In genomic region chr11:61619356-61619755, GRCm38 (mm10) we compare ENCODE assay signal across 10 mouse cellular contexts. TPM values are rescaled to one million over a fixed set of nuclear protein-coding genes. Genes with fewer than 3 reads are reported as not detected.
DNase-seq lines count a peak whose midpoint lies in the region; ATAC-seq and TF ChIP-seq lines count a peak whose summit lies in the region.
"Had no signal": no experiment of that assay in that cellular context is flagged by ENCODE, and none has a peak within 500 bp of the region (broad histone marks: within the 10 kb centered on the region; RNA-seq: fewer than 3 reads in every experiment).

No protein-coding gene starts in this region.

- H3K4me3 ChIP-seq in testis, adult 2 months (ENCODE audit: control insufficient read depth, low read depth, low read length), result peak overlapping the region; percentile 27; the same call in 1 of the 2 replicates
- H3K4me3 ChIP-seq in liver, embryonic 11.5 days (ENCODE audit: low read depth, low read length), result peak overlapping the region; percentile 39
- peak overlapping the region; percentile 32 for H3K4me3 ChIP-seq in stomach, postnatal 0 days (ENCODE audit: low read depth, low read length)

- ATAC-seq in liver, embryonic 11.5 days (replicated peaks; ENCODE audit: low FRiP score), result no peak
- no peak for ATAC-seq in stomach, postnatal 0 days (ENCODE audit: low FRiP score, low TSS enrichment)

- DNase-seq in heart, adult 11 months, result peak; percentile 69
- no peak for DNase-seq in heart, postnatal 4 days
- DNase-seq in testis, postnatal 10 days (ENCODE audit: low spot score), result no peak
- no peak for DNase-seq in liver, embryonic 11.5 days (ENCODE audit: low spot score)
- DNase-seq in stomach, postnatal 0 days (ENCODE audit: low spot score), result no peak
- DNase-seq in frontal cortex, postnatal 10 days (ENCODE audit: low spot score in 2 of 2), result no peak
- DNase-seq in layer of hippocampus, postnatal 25 days (ENCODE audit: extremely low spot score in 1 of 2, low spot score in 1 of 2), result no peak
- DNase-seq: adrenal gland, adult 8-10 months had no signal

- TF ChIP-seq CTCF in testis, adult 2 months (IDR thresholded peaks at IDR 0.05; ENCODE audit: control insufficient read depth, insufficient read depth, insufficient replicate concordance, low read depth, low read length), result no peak
- TF ChIP-seq CTCF in stomach, postnatal 0 days (IDR thresholded peaks at IDR 0.05; ENCODE audit: low read depth), result no peak

- H3K36me3 ChIP-seq in testis, adult 2 months (ENCODE audit: control insufficient read depth, insufficient read depth, low read length), result no peaks in the 10 kb centered on the region
- no peaks in the 10 kb centered on the region for H3K36me3 ChIP-seq in liver, embryonic 11.5 days (ENCODE audit: control insufficient read depth, insufficient read depth, low read length)
- H3K36me3 ChIP-seq in stomach, postnatal 0 days (ENCODE audit: control insufficient read depth, insufficient read depth, low read length), result no peaks in the 10 kb centered on the region

- H3K9me3 ChIP-seq in liver, embryonic 11.5 days (ENCODE audit: control insufficient read depth, low read length), result no peaks in the 10 kb centered on the region
- H3K9me3 ChIP-seq in stomach, postnatal 0 days (ENCODE audit: control insufficient read depth, low read length), result no peaks in the 10 kb centered on the region

- 19% methylated on average over 6 of the region's 6 CpGs for WGBS in liver, embryonic 11.5 days
- 7% methylated on average over 6 of the region's 6 CpGs for WGBS in stomach, postnatal 0 days

- peak overlapping the region; percentile 63 for H3K4me2 ChIP-seq in liver, embryonic 11.5 days
- peak overlapping the region; percentile 63 for H3K4me2 ChIP-seq in stomach, postnatal 0 days (replicated peaks; ENCODE audit: low read depth)

- no peak for TF ChIP-seq POLR2A in testis, adult 2 months (IDR thresholded peaks at IDR 0.05; ENCODE audit: control insufficient read depth, low read depth, low read length)

- H3K27me3 ChIP-seq in testis, adult 2 months (ENCODE audit: control insufficient read depth, insufficient read depth, low read length), result no peaks in the 10 kb centered on the region
- H3K27me3 ChIP-seq in liver, embryonic 11.5 days (replicated peaks; ENCODE audit: control insufficient read depth, insufficient read depth, low read length), result peaks cover 59% of the 10 kb centered on the region
- H3K27me3 ChIP-seq in stomach, postnatal 0 days (ENCODE audit: control insufficient read depth, insufficient read depth, low read length), result no peaks in the 10 kb centered on the region

- TF ChIP-seq EP300 in stomach, postnatal 0 days (optimal IDR thresholded peaks at IDR 0.05), result no peak

- H3K4me1 ChIP-seq in testis, adult 2 months (ENCODE audit: control insufficient read depth, insufficient read depth, low read length), result peaks cover 28% of the 10 kb centered on the region
- H3K4me1 ChIP-seq in liver, embryonic 11.5 days (replicated peaks; ENCODE audit: control insufficient read depth, insufficient read depth, low read length), result peaks cover 2% of the 10 kb centered on the region; the same call in 1 of the 2 replicates
- no peaks in the 10 kb centered on the region for H3K4me1 ChIP-seq in stomach, postnatal 0 days (replicated peaks; ENCODE audit: control insufficient read depth, insufficient read depth)

- peak overlapping the region; percentile 76 for H3K27ac ChIP-seq in testis, adult 2 months (ENCODE audit: control insufficient read depth, insufficient read depth, low read depth, low read length)
- H3K27ac ChIP-seq in liver, embryonic 11.5 days (ENCODE audit: low read depth, low read length), result no peak overlapping the region
- H3K27ac ChIP-seq in stomach, postnatal 0 days (replicated peaks), result no peak overlapping the region
- H3K27ac ChIP-seq: macrophage had no signal

- no peak overlapping the region for H3K9ac ChIP-seq in liver, embryonic 11.5 days (ENCODE audit: low read depth, low read length)
- H3K9ac ChIP-seq in stomach, postnatal 0 days (ENCODE audit: low read length), result no peak overlapping the region

RNA-seq across cellular contexts. Expression of gene Grap, which starts 33.7 kb away (rescaled TPM):
- 10 to 100 TPM in 1 of 2 experiments, 1 to 10 TPM in 1; 8.8 to 10.4 TPM for total RNA-seq in heart, postnatal 4 days (2021)
- 2.2 and 3.0 TPM in 2 replicates for polyA plus RNA-seq in testis, adult 2 months (2012; rRNA removed)
- 9.5 and 9.9 TPM in 2 replicates for polyA plus RNA-seq in liver, embryonic 11.5 days (2014; fragmentation: Nextera tagmentation; extraction: Ambion mirVana)
- polyA plus RNA-seq in stomach, postnatal 0 days (2015; fragmentation: Nextera tagmentation; extraction: Ambion mirVana), result 4.6 and 4.9 TPM in 2 replicates
- total RNA-seq in layer of hippocampus, postnatal 25 days (2021), result 1 to 10 TPM; 4.8 to 6.1 TPM

RNA-seq across cellular contexts. Expression of gene Epn2, which starts 39.9 kb away (rescaled TPM):
- total RNA-seq in heart, postnatal 4 days (2021), result 10 to 100 TPM; 33.6 to 34.7 TPM
- 18.3 and 25.7 TPM in 2 replicates for polyA plus RNA-seq in testis, adult 2 months (2012; rRNA removed)
- polyA plus RNA-seq in liver, embryonic 11.5 days (2014; fragmentation: Nextera tagmentation; extraction: Ambion mirVana), result 9.2 and 9.3 TPM in 2 replicates
- 15.8 and 17.8 TPM in 2 replicates for polyA plus RNA-seq in stomach, postnatal 0 days (2015; fragmentation: Nextera tagmentation; extraction: Ambion mirVana)
- total RNA-seq in layer of hippocampus, postnatal 25 days (2021), result 100 to 1,000 TPM; 173 to 185 TPM
